Mouse (Mus musculus): ENCODE measurements around the gene Msh5.

Msh5 gene

GRCm38 (mm10) chr17:35070556-35071229, 24.1 kb upstream of the Msh5 start:
- in situ Hi-C loops (cut with MboI, MseI): no loop called here

- in situ Hi-C loops (cut with MboI, MseI): loop anchor here (5.0 kb wide), 1 partner anchor 46 kb away; no protein-coding TSS in a partner anchor
These were observed 21.8 kb upstream of the Msh5 start for GRCm38 (mm10) chr17:35068213-35068914.

GRCm38 (mm10) chr17:35066084-35066483, 19.5 kb upstream of the Msh5 start, which contains the start of gene Mpig6b:
Mpig6b (minus strand) TSS chr17:35066184.
- in situ Hi-C loops (cut with MboI, MseI): loop anchor here (5.0 kb wide), 1 partner anchor 44 kb away; no protein-coding TSS in a partner anchor

- in situ Hi-C loops (cut with MboI, MseI): loop anchor here (5.0 kb wide), 1 partner anchor 43 kb away; no protein-coding TSS in a partner anchor
These were observed 18.7 kb upstream of the Msh5 start, which contains the start of gene Ly6g6c for GRCm38 (mm10) chr17:35064951-35065947. Ly6g6c (plus strand) TSS chr17:35065388.

- in situ Hi-C loops (cut with MboI, MseI): no loop called here
These were observed 17.9 kb upstream of the Msh5 start for GRCm38 (mm10) chr17:35064378-35064877.

- in situ Hi-C loops (cut with MboI, MseI): no loop called here
These were observed 16.9 kb upstream of the Msh5 start for GRCm38 (mm10) chr17:35063466-35063865.

GRCm38 (mm10) chr17:35061299-35061698, 14.8 kb upstream of the Msh5 start:
- in situ Hi-C loops (cut with MboI, MseI): no loop called here

- in situ Hi-C loops (cut with MboI, MseI): no loop called here
These were observed 14.3 kb upstream of the Msh5 start for GRCm38 (mm10) chr17:35060737-35061297.

- in situ Hi-C loops (cut with MboI, MseI): no loop called here
These were observed 13.5 kb upstream of the Msh5 start for GRCm38 (mm10) chr17:35060071-35060470.

GRCm38 (mm10) chr17:35058911-35059892, 12.7 kb upstream of the Msh5 start, which contains the start of gene Ddah2:
Ddah2 (plus strand) TSS chr17:35059035.
- in situ Hi-C loops (cut with MboI, MseI): no loop called here

GRCm38 (mm10) chr17:35058316-35058715, 11.8 kb upstream of the Msh5 start:
- in situ Hi-C loops (cut with MboI, MseI): no loop called here

GRCm38 (mm10) chr17:35057090-35057489, 10.5 kb upstream of the Msh5 start:
- in situ Hi-C loops (cut with MboI, MseI): no loop called here

GRCm38 (mm10) chr17:35055691-35056495, 9.3 kb upstream of the Msh5 start:
- in situ Hi-C loops (cut with MboI, MseI): no loop called here

GRCm38 (mm10) chr17:35052271-35052798, 5.8 kb upstream of the Msh5 start:
- in situ Hi-C loops (cut with MboI, MseI): loop anchor here (5.0 kb wide), 1 partner anchor 70 kb away; the partner anchor contains the start of genes Csnk2b and Gpank1

GRCm38 (mm10) chr17:35051156-35052086, 4.9 kb upstream of the Msh5 start:
- in situ Hi-C loops (cut with MboI, MseI): loop anchor here (5.0 kb wide), 1 partner anchor 71 kb away; the partner anchor contains the start of genes Csnk2b and Gpank1

GRCm38 (mm10) chr17:35050126-35050750, 3.7 kb upstream of the Msh5 start:
- in situ Hi-C loops (cut with MboI, MseI): loop anchor here (5.0 kb wide), 1 partner anchor 72 kb away; the partner anchor contains the start of genes Csnk2b and Gpank1

Measured in regulatory T cell (primary cell).